Mouse (Mus musculus) MEL (cell line): ENCODE measurements at regions not wholly inside any gene's neighbourhood (a gene's known extent, or its start where the extent isn't known, plus 50 kb on each side); places are given as distances from the start of the nearest gene placed in this dataset.

ENCODE experiments used
- CHD1 ChIP-seq: IDR thresholded peaks from 2 replicates; pipeline ENCODE4 v1.6.1; 2012; ENCODE audit warnings: low read depth, mild to moderate bottlenecking, inconsistent platforms, low read length, improper control_type of control experiment
- CTCF ChIP-seq, 3 experiments: IDR thresholded peaks in 2 of 3; conservative IDR thresholded peaks in 1 of 3; 2 replicates each; pipeline ENCODE4 v1.5.1; 2011 to 2012; ENCODE audit warnings: low read length in 3 of 3, low read depth in 2 of 3, mild to moderate bottlenecking in 2 of 3, improper control_type of control experiment in 1 of 3, inconsistent platforms in 1 of 3, mixed read lengths in 1 of 3, moderate library complexity in 1 of 3; ENCODE audit not compliant: control insufficient read depth in 1 of 3, insufficient read depth in 1 of 3, poor library complexity in 1 of 3, severe bottlenecking in 1 of 3
- EP300 ChIP-seq, 2 experiments: IDR thresholded peaks; 2 replicates each; pipeline ENCODE4 v1.6.1; 2011; ENCODE audit warnings: improper control_type of control experiment in 2 of 2, low read length in 2 of 2, low read depth in 1 of 2, mild to moderate bottlenecking in 1 of 2
- ETS1 ChIP-seq: IDR thresholded peaks from 2 replicates; pipeline ENCODE4 v1.6.1; 2012; ENCODE audit warnings: low read depth, mild to moderate bottlenecking, inconsistent platforms, low read length, improper control_type of control experiment, moderate library complexity
- MAX ChIP-seq: IDR thresholded peaks from 2 replicates; pipeline ENCODE4 v1.6.1; 2011; ENCODE audit warnings: low read length, improper control_type of control experiment
- MAZ ChIP-seq: IDR thresholded peaks from 2 replicates; pipeline ENCODE4 v1.6.1; 2012; ENCODE audit warnings: low read depth, mild to moderate bottlenecking, inconsistent platforms, low read length, improper control_type of control experiment
- POLR2A ChIP-seq, 2 experiments: IDR thresholded peaks; 2 replicates each; pipeline ENCODE4 v1.6.1; 2011 to 2012; ENCODE audit warnings: low read length in 2 of 2, mild to moderate bottlenecking in 2 of 2, control low read depth in 1 of 2, improper control_type of control experiment in 1 of 2, low read depth in 1 of 2, moderate library complexity in 1 of 2; ENCODE audit not compliant: control insufficient read depth in 1 of 2, insufficient read depth in 1 of 2, poor library complexity in 1 of 2
- USF1 ChIP-seq: IDR thresholded peaks from 2 replicates; pipeline ENCODE4 v1.6.1; 2014; ENCODE audit warnings: low read depth, mild to moderate bottlenecking, inconsistent platforms, low read length, improper control_type of control experiment, moderate library complexity
- ZC3H11A ChIP-seq: IDR thresholded peaks from 2 replicates; pipeline ENCODE4 v1.6.1; 2012; ENCODE audit warnings: low read depth, mild to moderate bottlenecking, inconsistent platforms, low read length, improper control_type of control experiment
- ZMIZ1 ChIP-seq: IDR thresholded peaks from 2 replicates; pipeline ENCODE4 v1.6.1; 2012; ENCODE audit warnings: low read depth, mild to moderate bottlenecking, inconsistent platforms, low read length, improper control_type of control experiment, moderate library complexity

GRCm38 (mm10) chr1:83862541-83862940 is 454.5 kb upstream of the Sphkap start:
- TF ChIP-seq ZMIZ1, result no peak
- TF ChIP-seq ZC3H11A, result no peak
- no peak for TF ChIP-seq MAZ
- no peak for TF ChIP-seq POLR2A (IDR thresholded peaks at IDR 0.05; ENCODE audit: control insufficient read depth in 1 of 2, insufficient read depth in 1 of 2, low read depth in 1 of 2, low read length in 2 of 2, poor library complexity in 1 of 2)
- TF ChIP-seq MAX, result no peak
- TF ChIP-seq USF1, result no peak
- no peak for TF ChIP-seq ETS1
- TF ChIP-seq EP300 (IDR thresholded peaks at IDR 0.05; ENCODE audit: low read depth in 1 of 2, low read length in 2 of 2), result no peak
- no peak for TF ChIP-seq CHD1
- TF ChIP-seq CTCF (IDR thresholded peaks at IDR 0.05 in 2 of 3, conservative IDR thresholded peaks at IDR 0.05 in 1 of 3; ENCODE audit: control insufficient read depth in 1 of 3, insufficient read depth in 1 of 3, low read depth in 2 of 3, low read length in 3 of 3, poor library complexity in 1 of 3, severe bottlenecking in 1 of 3), result no peak
